Mouse (Mus musculus): Measurements from ENCODE around the gene Slc38a6.

Slc38a6 gene

DNA sequence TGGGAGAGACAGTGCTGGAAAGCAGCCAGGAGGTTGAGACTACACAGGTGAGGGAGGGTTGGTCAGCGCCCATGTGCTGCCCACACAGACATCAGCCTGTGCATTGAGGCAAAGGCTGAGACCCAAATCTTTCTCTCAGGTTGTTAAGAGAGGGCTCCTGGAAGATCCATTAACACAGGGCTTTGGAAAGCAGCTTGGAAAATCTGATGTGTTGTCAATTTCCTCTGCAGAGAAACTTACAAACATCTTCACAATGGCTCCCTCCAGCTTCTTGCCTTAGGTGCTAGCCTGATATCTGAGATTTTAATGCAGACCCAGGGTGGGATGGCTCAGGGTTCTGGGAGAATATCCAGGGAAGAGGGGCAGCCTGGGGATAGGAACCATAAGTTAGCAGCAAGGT is 105.9 kb downstream of the Slc38a6 start:
- DNase-seq (ENCODE audit: low spot score in 2 of 2) = no peak

DNA sequence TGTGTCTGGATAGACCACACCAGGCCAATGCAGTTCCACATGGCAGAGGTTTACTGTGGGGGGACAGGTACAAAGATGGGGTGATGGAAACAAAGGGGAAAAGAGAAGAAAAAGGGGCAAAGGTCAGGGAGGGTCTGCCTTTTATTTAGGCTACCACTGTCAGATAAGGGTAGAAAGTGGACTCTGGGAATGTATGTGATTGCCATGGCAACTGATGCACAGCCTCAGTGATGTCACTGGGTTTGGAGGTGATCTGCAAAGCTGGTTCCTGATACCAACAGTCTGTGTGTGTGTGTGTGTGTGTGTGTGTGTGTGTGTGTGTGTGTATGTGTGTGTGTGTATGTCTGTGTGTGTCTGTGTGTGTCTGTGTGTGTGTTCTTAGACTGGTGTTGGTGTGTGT is 106.4 kb downstream of the Slc38a6 start:
- DNase-seq (ENCODE audit: low spot score in 2 of 2) = no peak

DNA sequence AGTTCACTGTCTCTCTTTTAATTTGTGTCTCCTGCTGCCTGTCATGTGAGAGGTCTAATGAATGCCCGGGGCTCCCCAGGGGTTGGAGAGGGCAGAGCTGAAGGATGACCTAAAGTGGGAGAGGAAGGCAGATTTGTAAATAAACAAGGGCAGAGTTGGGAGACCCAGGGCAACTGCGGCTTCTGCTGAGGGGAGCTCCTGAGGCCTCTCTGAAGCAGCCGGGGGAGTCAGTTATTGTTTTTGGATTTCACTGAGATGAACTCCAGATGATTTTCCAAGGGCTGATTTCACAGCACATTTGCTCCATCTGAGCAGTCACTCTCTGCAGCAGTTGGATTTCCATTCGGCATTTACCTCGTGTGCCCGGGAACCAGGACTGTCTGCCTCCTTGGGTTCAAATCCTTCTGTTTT is 107.3 kb downstream of the Slc38a6 start:
- no peak for DNase-seq (ENCODE audit: low spot score in 2 of 2)

GRCm38 (mm10) chr12:73394571-73394970 is 108.0 kb downstream of the Slc38a6 start:
- DNase-seq (ENCODE audit: low spot score in 2 of 2) = no peak

GRCm38 (mm10) chr12:73399426-73399825 is 112.8 kb downstream of the Slc38a6 start:
- peak in 1 of 2 experiments; percentile 55 for DNase-seq (ENCODE audit: low spot score in 2 of 2)

GRCm38 (mm10) chr12:73400481-73401025 is 114.0 kb downstream of the Slc38a6 start:
- DNase-seq (ENCODE audit: low spot score in 2 of 2) = peak in 1 of 2 experiments; percentile 30

- peak in 1 of 2 experiments; percentile 25 for DNase-seq (ENCODE audit: low spot score in 2 of 2)
These were observed 115.0 kb downstream of the Slc38a6 start for GRCm38 (mm10) chr12:73401520-73402130.

DNA sequence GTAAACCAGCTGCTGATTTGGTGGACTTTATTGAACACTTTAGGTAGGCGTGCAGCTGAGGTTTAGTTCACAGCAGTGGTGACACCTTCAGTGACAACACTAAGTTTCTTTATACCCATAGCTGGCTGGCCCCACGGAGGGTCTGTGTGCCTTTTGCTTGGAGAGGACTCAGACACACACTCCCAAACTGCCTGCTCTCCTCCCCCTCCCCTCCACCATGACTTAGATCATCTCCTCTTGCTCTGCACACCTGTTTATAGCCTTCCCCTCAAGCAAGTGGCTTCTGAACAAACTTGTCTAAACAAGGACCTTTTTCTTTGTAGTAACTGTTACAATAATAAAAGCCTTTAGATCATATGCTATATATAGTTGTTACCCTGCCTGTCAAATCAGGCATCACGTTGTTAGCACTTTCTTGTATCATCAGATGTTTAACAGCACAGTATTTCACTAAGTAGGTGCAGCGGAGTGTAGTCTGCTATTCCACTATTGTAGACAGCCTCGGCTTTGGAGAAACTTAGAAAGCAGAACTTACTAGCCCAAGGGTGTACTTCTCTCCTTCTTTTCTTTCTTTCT is 115.6 kb downstream of the Slc38a6 start:
- peak in 1 of 2 experiments; percentile 40 for DNase-seq (ENCODE audit: low spot score in 2 of 2)

- peak in 1 of 2 experiments; percentile 56 for DNase-seq (ENCODE audit: low spot score in 2 of 2)
These were observed 116.5 kb downstream of the Slc38a6 start for GRCm38 (mm10) chr12:73402851-73403665.

Measured in urinary bladder, postnatal 4 days (tissue).